In the genomic region with DNA sequence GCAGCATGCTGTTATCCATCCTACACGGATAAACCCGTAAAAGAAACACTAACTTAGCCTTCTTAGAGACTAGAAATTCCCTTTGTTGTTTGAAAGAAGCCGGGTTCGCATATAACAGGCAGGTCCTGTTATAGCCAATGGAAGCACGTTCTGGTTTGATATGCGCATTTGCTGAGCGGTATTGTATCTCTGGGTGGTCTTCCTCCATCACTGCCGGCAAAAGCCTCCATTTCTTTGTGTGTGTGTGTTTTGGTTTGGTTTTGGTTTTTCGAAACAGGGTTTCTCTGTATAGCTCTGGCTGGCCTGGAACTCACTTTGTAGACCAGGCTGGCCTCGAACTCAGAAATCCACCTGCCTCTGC, we compare ENCODE assay signal across 8 mouse cellular contexts.
DNase-seq lines count a peak whose midpoint lies in the region; ATAC-seq and TF ChIP-seq lines count a peak whose summit lies in the region.

No protein-coding gene starts in this region.

- no peak for DNase-seq in lung, postnatal 0 days (ENCODE audit: low spot score)
- no peak for DNase-seq in lung, adult 18-20 months
- no peak for DNase-seq in hindbrain, embryonic 10.5 days (ENCODE audit: low spot score)
- DNase-seq in liver, embryonic 14.5 days (ENCODE audit: low read depth in 3 of 3, low spot score in 3 of 3), result no peak
- DNase-seq in right cerebral cortex, adult 2 months (ENCODE audit: low spot score in 2 of 2), result no peak
- DNase-seq in kidney, postnatal 14 days, result no peak
- DNase-seq in urinary bladder, adult 2 months (ENCODE audit: low spot score), result no peak

- no peak for TF ChIP-seq CTCF in lung, postnatal 0 days (IDR thresholded peaks at IDR 0.05)
- no peak for TF ChIP-seq CTCF in liver, embryonic 14.5 days (IDR thresholded peaks at IDR 0.05; ENCODE audit: low read depth)

- H3K9ac ChIP-seq in lung, postnatal 0 days (replicated peaks; ENCODE audit: low read depth), result no peak overlapping the region
- H3K9ac ChIP-seq in liver, embryonic 14.5 days (replicated peaks), result no peak overlapping the region
- H3K9ac ChIP-seq in stomach, embryonic 16.5 days (ENCODE audit: low read length), result no peak overlapping the region

- no peak for ATAC-seq in lung, postnatal 0 days
- no peak for ATAC-seq in liver, embryonic 14.5 days (ENCODE audit: insufficient read depth)
- no peak for ATAC-seq in stomach, embryonic 16.5 days (ENCODE audit: insufficient read depth, low FRiP score)

- H3K4me3 ChIP-seq in lung, postnatal 0 days (ENCODE audit: low read depth, low read length), result peak overlapping the region; percentile 34; the same call in 1 of the 2 replicates
- H3K4me3 ChIP-seq in hindbrain, embryonic 10.5 days, result peak overlapping the region; percentile 52
- no peak overlapping the region for H3K4me3 ChIP-seq in liver, embryonic 14.5 days (ENCODE audit: insufficient read depth in 1 of 2, low read depth in 2 of 2, low read length in 2 of 2)
- H3K4me3 ChIP-seq in stomach, embryonic 16.5 days (replicated peaks; ENCODE audit: low read length), result peak overlapping the region; percentile 48; the same call in 1 of the 2 replicates

- TF ChIP-seq EP300 in lung, postnatal 0 days (IDR thresholded peaks at IDR 0.05), result no peak
- no peak for TF ChIP-seq EP300 in liver, embryonic 14.5 days (IDR thresholded peaks at IDR 0.05; ENCODE audit: low read depth)

- no peaks in the 10 kb centered on the region for H3K36me3 ChIP-seq in lung, postnatal 0 days (ENCODE audit: insufficient read depth, low read length)
- no peaks in the 10 kb centered on the region for H3K36me3 ChIP-seq in hindbrain, embryonic 10.5 days
- H3K36me3 ChIP-seq in liver, embryonic 14.5 days (replicated peaks; ENCODE audit: control insufficient read depth, insufficient read depth, low read depth), result no peaks in the 10 kb centered on the region
- no peaks in the 10 kb centered on the region for H3K36me3 ChIP-seq in stomach, embryonic 16.5 days (ENCODE audit: control insufficient read depth, insufficient read depth, low read length)

- no peaks in the 10 kb centered on the region for H3K4me1 ChIP-seq in lung, postnatal 0 days (ENCODE audit: insufficient read depth, low read depth, low read length)
- peaks cover 7% of the 10 kb centered on the region; the same call in 1 of the 2 replicates for H3K4me1 ChIP-seq in hindbrain, embryonic 10.5 days (replicated peaks)
- H3K4me1 ChIP-seq in liver, embryonic 14.5 days (replicated peaks; ENCODE audit: control insufficient read depth in 2 of 2, insufficient read depth in 2 of 2, low read length in 1 of 2), result no peaks in the 10 kb centered on the region
- H3K4me1 ChIP-seq in stomach, embryonic 16.5 days (ENCODE audit: control insufficient read depth, insufficient read depth, low read length), result 0 out of 2 replicates have a peak, but pooled peaks cover 2% of the 10 kb centered on the region

- WGBS in lung, postnatal 0 days, result 32% methylated on average over 10 of the region's 10 CpGs
- 33% methylated on average over 10 of the region's 10 CpGs for WGBS in hindbrain, embryonic 10.5 days
- WGBS in liver, embryonic 14.5 days (ENCODE audit: insufficient replicate concordance), result 35% methylated on average over 10 of the region's 10 CpGs
- 37% methylated on average over 10 of the region's 10 CpGs for WGBS in stomach, embryonic 16.5 days

- no peaks in the 10 kb centered on the region; the same call in 1 of the 2 replicates for H3K27me3 ChIP-seq in lung, postnatal 0 days (replicated peaks; ENCODE audit: insufficient read depth, low read length)
- 0 out of 2 replicates have a peak, but pooled peaks cover 7% of the 10 kb centered on the region for H3K27me3 ChIP-seq in hindbrain, embryonic 10.5 days (ENCODE audit: insufficient read depth, poor library complexity, severe bottlenecking)
- H3K27me3 ChIP-seq in liver, embryonic 14.5 days (ENCODE audit: control insufficient read depth, insufficient read depth, low read length), result no peaks in the 10 kb centered on the region
- no peaks in the 10 kb centered on the region for H3K27me3 ChIP-seq in stomach, embryonic 16.5 days (ENCODE audit: control insufficient read depth, insufficient read depth, low read length)

- H3K9me3 ChIP-seq in lung, postnatal 0 days (ENCODE audit: low read length), result 0 out of 2 replicates have a peak, but pooled peaks cover 3% of the 10 kb centered on the region
- peaks cover 18% of the 10 kb centered on the region for H3K9me3 ChIP-seq in hindbrain, embryonic 10.5 days
- no peaks in the 10 kb centered on the region for H3K9me3 ChIP-seq in liver, embryonic 14.5 days (ENCODE audit: control insufficient read depth, low read length)
- peaks cover 9% of the 10 kb centered on the region for H3K9me3 ChIP-seq in stomach, embryonic 16.5 days (replicated peaks; ENCODE audit: control insufficient read depth, low read length)

- H3K4me2 ChIP-seq in lung, postnatal 0 days (replicated peaks; ENCODE audit: low read depth, low read length), result peak overlapping the region; percentile 68
- H3K4me2 ChIP-seq in liver, embryonic 14.5 days (ENCODE audit: low read depth), result peak overlapping the region; percentile 57
- H3K4me2 ChIP-seq in stomach, embryonic 16.5 days (ENCODE audit: low read depth, low read length), result peak overlapping the region; percentile 81; the same call in 1 of the 2 replicates

- H3K27ac ChIP-seq in lung, postnatal 0 days (ENCODE audit: low read length), result no peak overlapping the region
- peak overlapping the region; percentile 31; the same call in 1 of the 2 replicates for H3K27ac ChIP-seq in hindbrain, embryonic 10.5 days
- no peak overlapping the region for H3K27ac ChIP-seq in liver, embryonic 14.5 days
- H3K27ac ChIP-seq in stomach, embryonic 16.5 days (ENCODE audit: low read length), result no peak overlapping the region

Comparison
In these comparisons a context has a peak if more than half of its experiments do, and no peak if none do; other contexts are left out.
1. H3K4me3 ChIP-seq: peak in lung, postnatal 0 days (single experiment), hindbrain, embryonic 10.5 days (single experiment) and stomach, embryonic 16.5 days (single experiment); none in liver, embryonic 14.5 days (0 of 2).
2. Peak in every context shown above with its lines, with median percentiles within 50 percentile points of each other: H3K4me2 ChIP-seq.